Mouse (Mus musculus) midbrain, postnatal 0 days (tissue): ENCODE results near the gene Ak2. TPM values are rescaled to one million over a fixed set of nuclear protein-coding genes. Genes with fewer than 3 reads are reported as not detected.

Experiments used
- ATAC-seq: fragments of 200-750 bp; cut with Nextera tagmentation; 2 replicates; pipeline ENCODE4 v1.8.0; 2017; ENCODE audit warnings: moderate number of reproducible peaks, mild to moderate bottlenecking, moderate TSS enrichment, moderate library complexity; ENCODE audit not compliant: low FRiP score
- DNase-seq: peaks from one replicate; pipeline ENCODE4 v3.0.0-alpha.2; 2015; ENCODE audit warnings: low spot score
- H3K27ac ChIP-seq: fragments of 300-500 bp; sonication (generic); 2 replicates; pipeline ENCODE4 v1.5.1; 2014; ENCODE audit warnings: low read depth, mild to moderate bottlenecking, low read length, mixed read lengths
- H3K27me3 ChIP-seq: fragments of 300-500 bp; sonication (generic); 2 replicates; pipeline ENCODE4 v1.6.1; 2014; ENCODE audit warnings: low read length, control low read depth, mixed read lengths; ENCODE audit not compliant: insufficient read depth
- H3K36me3 ChIP-seq: fragments of 300-500 bp; sonication (generic); 2 replicates; pipeline ENCODE4 v1.6.1; 2014; ENCODE audit warnings: low read length, control low read depth, mixed read lengths; ENCODE audit not compliant: insufficient read depth
- H3K4me1 ChIP-seq: fragments of 300-500 bp; sonication (generic); 2 replicates; pipeline ENCODE4 v1.6.1; 2014; ENCODE audit warnings: mild to moderate bottlenecking, control low read depth, antibody characterized with exemption, low read length, mixed read lengths; ENCODE audit not compliant: insufficient read depth
- H3K4me2 ChIP-seq: fragments of 300-500 bp; sonication (generic); 2 replicates; pipeline ENCODE4 v1.6.1; 2014; ENCODE audit warnings: low read depth, mild to moderate bottlenecking, low read length, mixed read lengths; ENCODE audit not compliant: poor library complexity, severe bottlenecking
- H3K4me3 ChIP-seq: fragments of 300-500 bp; sonication (generic); 2 replicates; pipeline ENCODE4 v1.5.1; 2014; ENCODE audit warnings: low read depth, mild to moderate bottlenecking, low read length, moderate library complexity
- H3K9ac ChIP-seq: fragments of 300-500 bp; sonication (generic); replicated peaks from 2 replicates; pipeline ENCODE4 v1.6.1; 2014; ENCODE audit warnings: mild to moderate bottlenecking, low read length, moderate library complexity, mixed read lengths; ENCODE audit not compliant: poor library complexity, severe bottlenecking
- H3K9me3 ChIP-seq: fragments of 300-500 bp; sonication (generic); 2 replicates; pipeline ENCODE4 v1.6.1; 2016; ENCODE audit warnings: low read length, control low read depth
- CTCF ChIP-seq: IDR thresholded peaks from 2 replicates; pipeline ENCODE4 v1.5.1; 2016; ENCODE audit warnings: antibody characterized with exemption, mild to moderate bottlenecking
- WGBS: fragments of 180-500 bp; shearing (Covaris S2); extraction: QIAGEN DNeasy Blood & Tissue Kit; methylation state at CpG from one replicate; pipeline ENCODE4 v1.1.7; 2014; 5-methylcytosine and 5-hydroxymethylcytosine counted together
- polyA plus RNA-seq: library from polyadenylated mRNA; unstranded; fragments of >200 nt; fragmentation: Nextera tagmentation; extraction: Ambion mirVana; gene quantifications from 2 replicates; pipeline ENCODE4 v1.2.1, GENCODE M21; 2015
- total RNA-seq: library from RNA; depleted of rRNA; stranded (reverse); fragments of >200 nt; gene quantifications from 2 replicates; pipeline ENCODE4 v1.2.3, GENCODE M21; 2014

The Ak2 gene
- total and polyA plus RNA-seq, 2 experiments from 2014 or later = 31.0 to 67.1 TPM

DNA sequence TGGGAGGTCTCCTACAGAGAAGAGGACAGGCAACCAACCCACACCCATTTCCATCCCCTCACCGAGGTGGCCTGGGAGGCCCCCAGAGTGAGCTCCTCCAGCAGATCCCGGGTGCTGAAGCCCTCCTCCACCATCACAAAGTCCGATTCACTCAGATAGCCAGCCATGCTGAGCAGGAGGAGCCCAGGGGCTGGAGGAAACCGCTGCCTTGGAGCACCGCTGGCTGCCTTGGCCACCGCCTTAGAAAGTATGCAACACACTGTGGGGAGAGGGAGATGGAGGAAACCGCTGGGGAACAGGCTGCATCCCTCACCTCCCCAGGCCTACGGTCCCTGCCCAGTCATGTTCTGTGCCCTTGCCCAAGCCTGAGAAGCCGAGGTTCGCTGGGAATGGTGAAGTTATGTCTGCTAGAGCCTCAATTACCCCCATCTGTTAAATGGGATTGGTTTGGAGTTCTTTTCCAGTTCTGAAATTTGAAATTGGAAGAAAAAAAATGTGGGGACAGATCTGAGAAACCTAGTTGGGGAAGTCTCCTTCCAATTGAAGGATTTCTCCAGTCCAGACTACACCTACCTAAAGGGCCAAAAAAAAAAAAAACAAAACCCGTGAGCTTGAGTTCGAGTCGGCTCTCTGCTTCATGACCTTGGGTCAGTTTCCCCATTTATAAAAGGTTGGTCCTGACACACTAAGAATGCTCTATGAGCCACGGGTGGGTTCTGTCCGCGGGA, 30.3 kb upstream of the Ak2 start:
- TF ChIP-seq CTCF = no peak
- Histone ChIP-seq H3K4me1 (peaks cover 10% of the 10 kb centered on the region), H3K27me3 (no peaks in the 10 kb centered on the region), H3K4me2 (peak overlapping the region; percentile 71), H3K9ac (peak overlapping the region; percentile 81), H3K4me3 (peak overlapping the region; percentile 55), H3K9me3 (no peaks in the 10 kb centered on the region), H3K27ac (no peak overlapping the region), H3K36me3 (no peaks in the 10 kb centered on the region)
- ATAC-seq (no peak), DNase-seq (no peak)
- WGBS = 7% methylated on average over 16 of the region's 16 CpGs

DNA sequence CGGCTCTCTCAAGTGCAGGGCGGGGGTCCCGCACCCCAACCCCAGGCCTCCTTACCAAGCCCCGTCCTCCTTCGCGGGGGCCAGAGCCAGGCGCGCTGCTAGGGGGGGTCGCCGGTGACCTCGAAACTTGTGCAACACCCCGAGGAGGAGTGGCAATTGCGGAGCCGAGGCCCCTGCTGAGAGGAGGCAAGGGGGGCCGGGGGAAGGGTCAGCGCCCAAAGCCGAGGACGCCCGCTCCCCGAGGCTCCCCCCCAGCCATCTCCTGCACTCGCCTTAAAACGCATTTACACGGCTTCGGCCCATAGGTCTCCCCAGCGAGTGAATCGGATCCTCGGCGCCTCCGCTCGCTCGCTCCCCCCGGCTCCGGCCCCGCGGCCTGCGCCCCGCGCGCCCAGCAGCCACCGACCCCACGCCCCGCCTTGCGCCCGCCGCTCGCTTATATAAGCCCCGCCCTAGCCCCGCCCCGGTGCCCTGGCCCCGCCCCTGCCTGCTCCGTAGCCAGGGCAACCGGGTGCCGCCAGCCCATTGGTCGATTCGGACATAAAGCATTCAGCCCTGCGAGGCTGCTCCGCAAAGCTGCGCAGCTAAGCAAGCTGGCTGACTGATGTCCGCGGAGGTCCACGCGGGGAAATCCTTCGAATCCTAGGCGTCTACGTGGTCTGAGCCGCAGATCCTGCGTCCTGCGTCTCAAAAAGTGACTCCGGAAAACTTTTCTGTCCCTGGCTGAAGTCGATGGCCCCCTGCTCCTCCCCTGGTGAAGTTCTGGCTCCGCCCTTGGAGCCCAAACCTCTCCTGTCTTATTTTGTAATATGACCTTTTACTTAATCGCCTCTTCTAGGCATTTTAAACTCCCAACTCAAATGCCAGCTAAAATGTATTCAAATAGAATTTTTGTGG, 29.5 kb upstream of the Ak2 start, which contains the start of gene Azin2:
TSS of gene Azin2 (minus strand) at position 414 of the 897 bp plus-strand sequence.
- DNase-seq (peak; percentile 95), ATAC-seq (peak; percentile 95)
- H3K4me2 ChIP-seq = peak within 1 kb of the TSS; percentile 71
- WGBS = under 1% methylated on average over 63 of the region's 72 CpGs
- peak within 1 kb of the TSS; percentile 38; the same call in 1 of the 2 replicates for H3K27ac ChIP-seq
- no peaks in the 10 kb centered on the region for H3K36me3 ChIP-seq
- H3K27me3 ChIP-seq = no peaks in the 10 kb centered on the region
- no peaks in the 10 kb centered on the region for H3K9me3 ChIP-seq
- peaks cover 10% of the 10 kb centered on the region for H3K4me1 ChIP-seq
- no peak for TF ChIP-seq CTCF
- H3K9ac ChIP-seq = peak within 1 kb of the TSS; percentile 81
- peak within 1 kb of the TSS; percentile 55 for H3K4me3 ChIP-seq

DNA sequence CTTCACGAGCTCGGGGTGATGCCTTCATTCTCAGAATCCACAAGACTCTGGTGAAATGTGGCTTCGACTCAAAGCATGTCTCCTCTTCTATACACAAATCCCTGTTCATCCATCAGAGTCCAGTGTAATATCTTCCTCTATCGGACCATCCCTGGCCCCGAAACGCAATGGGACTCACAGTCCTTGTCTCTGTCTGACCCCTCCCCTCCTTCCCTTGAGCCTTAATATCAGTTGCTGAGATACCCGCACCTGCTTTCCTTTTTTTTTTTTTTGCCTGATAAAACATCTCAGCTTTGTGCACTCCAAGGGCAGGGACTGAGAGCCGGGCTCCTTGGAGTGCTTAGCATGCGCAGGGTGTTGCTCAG, 28.9 kb upstream of the Ak2 start:
- Histone ChIP-seq H3K36me3 (no peaks in the 10 kb centered on the region), H3K4me2 (peak overlapping the region; percentile 71), H3K4me1 (peaks cover 10% of the 10 kb centered on the region), H3K27ac (peak overlapping the region; percentile 38; the same call in 1 of the 2 replicates), H3K4me3 (peak overlapping the region; percentile 55), H3K9ac (peak overlapping the region; percentile 81), H3K27me3 (no peaks in the 10 kb centered on the region), H3K9me3 (no peaks in the 10 kb centered on the region)
- 5% methylated on average over 9 of the region's 9 CpGs for WGBS
- no peak for ATAC-seq
- DNase-seq = no peak
- no peak for TF ChIP-seq CTCF

DNA sequence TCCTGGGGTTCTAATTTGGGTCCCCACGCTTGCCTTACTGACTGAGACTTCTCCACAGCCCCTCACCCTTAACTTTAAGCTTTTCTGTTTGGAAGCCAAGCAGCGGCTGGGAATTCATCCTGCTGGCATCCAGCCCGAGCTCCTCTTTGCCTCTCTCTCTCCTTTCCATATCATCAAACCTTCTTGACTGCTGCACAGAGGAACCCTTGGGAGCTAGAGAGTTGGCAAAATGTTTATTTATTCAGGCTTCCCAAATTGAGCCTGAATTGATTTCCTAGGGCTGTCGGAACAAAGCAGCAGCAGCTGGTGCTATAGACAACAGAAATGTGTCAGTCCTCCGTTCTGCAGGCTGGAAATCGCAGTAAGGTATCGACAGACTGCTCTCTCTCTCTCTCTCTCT, 25.0 kb upstream of the Ak2 start:
- TF ChIP-seq CTCF = no peak
- no peak for ATAC-seq

DNA sequence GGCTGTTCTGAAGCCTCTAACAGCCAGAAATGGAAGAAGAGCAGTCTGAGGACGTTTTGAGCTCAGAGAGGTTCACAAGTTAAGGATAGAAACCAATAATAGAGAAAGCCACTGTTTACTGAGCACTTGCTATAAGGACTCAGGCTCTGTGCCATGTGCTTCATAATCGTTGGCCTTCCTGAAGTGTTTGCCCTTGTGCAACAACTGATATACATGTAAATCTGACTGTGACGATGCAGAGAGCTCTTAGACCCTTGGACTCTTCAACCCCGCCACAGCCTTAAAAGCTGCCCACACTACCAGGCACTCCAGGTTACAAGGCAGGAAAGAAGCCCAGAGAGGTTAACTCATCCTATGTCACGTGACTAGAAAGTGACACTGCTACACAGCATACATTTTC, 22.7 kb upstream of the Ak2 start:
- TF ChIP-seq CTCF = no peak
- no peak overlapping the region for H3K27ac ChIP-seq
- ATAC-seq (no peak), DNase-seq (no peak)
- no peak overlapping the region for H3K9ac ChIP-seq
- no peaks in the 10 kb centered on the region for H3K36me3 ChIP-seq
- H3K27me3 ChIP-seq = no peaks in the 10 kb centered on the region
- no peaks in the 10 kb centered on the region; the same call in 1 of the 2 replicates for H3K4me1 ChIP-seq
- H3K9me3 ChIP-seq = no peaks in the 10 kb centered on the region
- 75% methylated on average over 5 of the region's 5 CpGs for WGBS
- H3K4me2 ChIP-seq = no peak overlapping the region
- H3K4me3 ChIP-seq = no peak overlapping the region

More for the DNA sequence above, 25.0 kb upstream of the Ak2 start:
- Histone ChIP-seq H3K9me3 (no peaks in the 10 kb centered on the region), H3K4me1 (peaks cover 5% of the 10 kb centered on the region), H3K27me3 (no peaks in the 10 kb centered on the region), H3K4me3 (no peak overlapping the region), H3K27ac (peak overlapping the region; percentile 47; the same call in 1 of the 2 replicates), H3K4me2 (peak overlapping the region; percentile 15; the same call in 1 of the 2 replicates), H3K9ac (no peak overlapping the region), H3K36me3 (no peaks in the 10 kb centered on the region)
- peak; percentile 86 for DNase-seq
- 11% methylated on average over 7 of the region's 7 CpGs for WGBS
